19 mouse cellular contexts compared by ENCODE assay signal in genomic region chr7:137128726-137129125, GRCm38 (mm10).
A peak's percentile ranks its signal among the peaks of the same experiment; 100 is the strongest.
DNase-seq lines count a peak whose midpoint lies in the region; ATAC-seq lines count a peak whose summit lies in the region.
"Had no signal": no experiment of that assay in that cellular context is flagged by ENCODE, and none has a peak within 500 bp of the region (broad histone marks: within the 10 kb centered on the region; RNA-seq: fewer than 3 reads in every experiment).

No protein-coding gene starts in this region.

- H3K9ac ChIP-seq in hindbrain, embryonic 11.5 days (ENCODE audit: low read depth, low read length) = no peak overlapping the region
- H3K9ac ChIP-seq: forebrain, embryonic 13.5 days; forebrain, postnatal 0 days; hindbrain, embryonic 14.5 days had no signal

- no peaks in the 10 kb centered on the region for H3K9me3 ChIP-seq in hindbrain, embryonic 10.5 days
- no peaks in the 10 kb centered on the region for H3K9me3 ChIP-seq in hindbrain, embryonic 11.5 days (ENCODE audit: control insufficient read depth, low read length)
- H3K9me3 ChIP-seq: embryonic facial prominence, embryonic 10.5 days; forebrain, embryonic 13.5 days had no signal

- no peak overlapping the region for H3K4me3 ChIP-seq in hindbrain, embryonic 10.5 days
- no peak overlapping the region for H3K4me3 ChIP-seq in hindbrain, embryonic 11.5 days (ENCODE audit: low read depth, low read length)
- H3K4me3 ChIP-seq: embryonic facial prominence, embryonic 10.5 days; forebrain, embryonic 13.5 days had no signal

- peaks cover 31% of the 10 kb centered on the region for H3K4me1 ChIP-seq in hindbrain, embryonic 10.5 days (replicated peaks)
- H3K4me1 ChIP-seq in hindbrain, embryonic 11.5 days (replicated peaks; ENCODE audit: control insufficient read depth, insufficient read depth, low read length) = no peaks in the 10 kb centered on the region
- H3K4me1 ChIP-seq: forebrain, embryonic 13.5 days had no signal

- no peak for DNase-seq in hindbrain, embryonic 10.5 days (ENCODE audit: low spot score)
- no peak for DNase-seq in hindbrain, embryonic 11.5 days (ENCODE audit: low spot score)
- DNase-seq in left cerebral cortex, postnatal 25 days (ENCODE audit: low spot score in 2 of 2) = peak; percentile 8 to 56
- DNase-seq in left cerebral cortex, adult 18-20 months (ENCODE audit: low spot score in 2 of 2) = no peak
- DNase-seq in right cerebral cortex, postnatal 25 days = peak; percentile 47
- no peak for DNase-seq in right cerebral cortex, postnatal 14 days
- no peak for DNase-seq in cerebellum, postnatal 25 days
- DNase-seq: adrenal gland, postnatal 10 days; cerebellum, adult 18-20 months; cerebellum, adult 9-11 months; forebrain, postnatal 0 days; gastrocnemius, postnatal 36 days; heart, adult 11 months; heart, postnatal 10 days; heart, postnatal 4 days had no signal

- H3K4me2 ChIP-seq in hindbrain, embryonic 11.5 days (replicated peaks; ENCODE audit: low read depth, low read length) = no peak overlapping the region
- H3K4me2 ChIP-seq: forebrain, embryonic 13.5 days; hindbrain, embryonic 14.5 days had no signal

- no peaks in the 10 kb centered on the region for H3K27me3 ChIP-seq in hindbrain, embryonic 10.5 days (ENCODE audit: insufficient read depth, poor library complexity, severe bottlenecking)
- no peaks in the 10 kb centered on the region for H3K27me3 ChIP-seq in hindbrain, embryonic 11.5 days (ENCODE audit: control insufficient read depth, insufficient read depth, low read length)

- no peaks in the 10 kb centered on the region for H3K36me3 ChIP-seq in hindbrain, embryonic 10.5 days
- H3K36me3 ChIP-seq in hindbrain, embryonic 11.5 days (ENCODE audit: control insufficient read depth, insufficient read depth, low read length) = no peaks in the 10 kb centered on the region
- H3K36me3 ChIP-seq: embryonic facial prominence, embryonic 10.5 days; G1E had no signal

- 0 out of 2 replicates have a peak overlapping the region, but pooled peaks have one; percentile 8 for H3K27ac ChIP-seq in hindbrain, embryonic 10.5 days
- H3K27ac ChIP-seq in hindbrain, embryonic 11.5 days (ENCODE audit: low read depth, low read length) = no peak overlapping the region
- H3K27ac ChIP-seq: forebrain, embryonic 13.5 days; hindbrain, embryonic 14.5 days had no signal

- intact Hi-C loops in left cerebral cortex, postnatal 25 days (cut with DNase I) = no loop called here

- ATAC-seq in hindbrain, embryonic 11.5 days (ENCODE audit: low FRiP score) = no peak
- ATAC-seq: forebrain, embryonic 13.5 days; forebrain, postnatal 0 days had no signal

- WGBS in hindbrain, embryonic 10.5 days = 93% methylated on average over 8 of the region's 8 CpGs
- WGBS in hindbrain, embryonic 11.5 days = 94% methylated on average over 8 of the region's 8 CpGs

Comparison
In these comparisons a context has a peak if more than half of its experiments do, and no peak if none do; other contexts are left out.
1. DNase-seq: peak in left cerebral cortex, postnatal 25 days (2 of 2) and right cerebral cortex, postnatal 25 days (single experiment); none in hindbrain, embryonic 10.5 days (single experiment), hindbrain, embryonic 11.5 days (single experiment), left cerebral cortex, adult 18-20 months (0 of 2), right cerebral cortex, postnatal 14 days (single experiment) and cerebellum, postnatal 25 days (0 of 2).